Mouse (Mus musculus): ENCODE data around the gene Tap2.

DNA sequence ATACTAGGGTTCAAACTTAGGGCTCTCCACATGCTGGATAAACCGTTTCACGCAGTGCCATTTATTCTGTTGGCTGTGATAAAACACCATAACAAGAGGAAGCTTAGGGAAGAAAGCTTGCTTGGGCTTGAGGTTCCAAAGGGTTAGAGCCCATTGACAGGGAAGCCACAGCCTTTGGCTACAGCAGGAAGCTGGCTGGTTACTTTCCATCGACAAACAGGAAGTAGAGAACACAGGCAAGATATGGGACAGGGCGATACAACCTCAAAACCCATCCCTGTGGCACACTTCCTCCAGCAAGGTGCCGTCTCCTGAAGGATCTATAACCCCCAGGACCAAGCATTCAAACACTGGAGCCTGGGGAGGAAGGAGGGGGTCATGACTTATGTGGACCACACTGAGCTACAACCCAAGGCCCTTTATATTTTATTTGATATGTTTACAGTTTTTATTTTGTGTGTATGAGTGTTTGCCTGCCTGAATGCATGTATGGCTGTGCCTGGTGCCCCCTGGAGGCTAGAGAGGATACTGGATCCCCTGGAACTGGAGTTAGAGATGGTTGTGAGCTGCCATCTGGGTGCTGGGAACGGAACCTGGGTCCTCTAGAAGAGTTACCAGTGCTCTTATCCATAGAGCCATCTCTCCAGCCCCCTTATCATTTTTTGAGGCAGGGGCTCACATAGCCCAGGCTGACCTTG is 38.1 kb upstream of the Tap2 start:
- TF ChIP-seq POLR2A (IDR thresholded peaks at IDR 0.05; ENCODE audit: borderline replicate concordance, control insufficient read depth, low read depth, low read length) (no peak), CTCF (IDR thresholded peaks at IDR 0.05; ENCODE audit: control insufficient read depth, insufficient read depth, low read length) (peak; percentile 37; the same call in 1 of the 2 replicates)

Measured in bone marrow, adult 2 months (tissue).